Mouse (Mus musculus) heart, adult 2 months (tissue): ENCODE measurements around the gene Zfp84.

ENCODE experiments used
- CTCF ChIP-seq: fragments of 200-600 bp; IDR thresholded peaks from 2 replicates; pipeline ENCODE4 v1.8.1; 2022; ENCODE audit warnings: antibody characterized with exemption, mild to moderate bottlenecking, moderate library complexity
- EP300 ChIP-seq: fragments of 200-500 bp; IDR thresholded peaks from 2 replicates; pipeline ENCODE4 v1.6.1; 2011; ENCODE audit warnings: low read depth, low read length, control low read depth; ENCODE audit not compliant: insufficient read depth
- POLR2A ChIP-seq: fragments of 200-500 bp; IDR thresholded peaks from 2 replicates; pipeline ENCODE4 v1.6.1; 2011; ENCODE audit warnings: mild to moderate bottlenecking, low read depth, low read length, control low read depth; ENCODE audit not compliant: insufficient read depth

GRCm38 (mm10) chr7:29814381-29814780 is 46.0 kb downstream of the Zfp84 start:
- TF ChIP-seq CTCF (no peak), POLR2A (no peak), EP300 (no peak)
